Mouse (Mus musculus) limb, embryonic 14.5 days (tissue): Measurements from ENCODE around the gene Eprs. TPM values are rescaled to one million over a fixed set of nuclear protein-coding genes. Genes with fewer than 3 reads are reported as not detected.

Experiments used
- ATAC-seq: fragments of 200-750 bp; cut with Nextera tagmentation; 2 replicates; pipeline ENCODE4 v1.8.0; 2017; ENCODE audit warnings: low read depth, moderate number of reproducible peaks, moderate TSS enrichment; ENCODE audit not compliant: low FRiP score
- DNase-seq: peaks from one replicate; pipeline ENCODE4 v3.0.0-alpha.2; 2015; ENCODE audit warnings: low spot score
- H3K27ac ChIP-seq: fragments of 300-500 bp; sonication (generic); replicated peaks from 2 replicates; pipeline ENCODE4 v1.5.1; 2014; ENCODE audit warnings: low read depth, mild to moderate bottlenecking, low read length, moderate library complexity, mixed read lengths
- H3K27me3 ChIP-seq: fragments of 300-500 bp; sonication (generic); 2 replicates; pipeline ENCODE4 v1.6.1; 2014; ENCODE audit warnings: low read length, mixed read lengths; ENCODE audit not compliant: control insufficient read depth, insufficient read depth
- H3K36me3 ChIP-seq: fragments of 300-500 bp; sonication (generic); 2 replicates; pipeline ENCODE4 v1.6.1; 2014; ENCODE audit warnings: mild to moderate bottlenecking, low read length, moderate library complexity, mixed read lengths; ENCODE audit not compliant: control insufficient read depth, insufficient read depth
- H3K4me1 ChIP-seq: fragments of 300-500 bp; sonication (generic); 2 replicates; pipeline ENCODE4 v1.6.1; 2014; ENCODE audit warnings: antibody characterized with exemption, low read length, mixed read lengths; ENCODE audit not compliant: control insufficient read depth, insufficient read depth
- H3K4me2 ChIP-seq: fragments of 300-500 bp; sonication (generic); replicated peaks from 2 replicates; pipeline ENCODE4 v1.6.1; 2014; ENCODE audit warnings: low read depth, mild to moderate bottlenecking, low read length, moderate library complexity; ENCODE audit not compliant: severe bottlenecking
- H3K4me3 ChIP-seq: fragments of 300-500 bp; sonication (generic); replicated peaks from 2 replicates; pipeline ENCODE4 v1.5.1; 2014; ENCODE audit warnings: low read length
- H3K9ac ChIP-seq: fragments of 300-500 bp; sonication (generic); 2 replicates; pipeline ENCODE4 v1.6.1; 2014; ENCODE audit warnings: mild to moderate bottlenecking, low read depth, low read length, moderate library complexity; ENCODE audit not compliant: severe bottlenecking
- H3K9me3 ChIP-seq: fragments of 300-500 bp; sonication (generic); 2 replicates; pipeline ENCODE4 v1.6.1; 2016; ENCODE audit warnings: low read length; ENCODE audit not compliant: control insufficient read depth
- POLR2A ChIP-seq: fragments of 200-500 bp; IDR thresholded peaks from 2 replicates; pipeline ENCODE4 v1.8.0; 2012; ENCODE audit warnings: inconsistent platforms, mild to moderate bottlenecking, moderate library complexity, borderline replicate concordance; ENCODE audit not compliant: insufficient read depth, insufficient read length; ENCODE audit errors: extremely low read depth
- WGBS: fragments of 180-500 bp; shearing (Covaris S2); extraction: QIAGEN DNeasy Blood & Tissue Kit; methylation state at CpG from one replicate; pipeline ENCODE4 v1.1.7; 2014; 5-methylcytosine and 5-hydroxymethylcytosine counted together
- polyA plus RNA-seq, 2 experiments: library from polyadenylated mRNA; depleted of rRNA in 1 of 2; stranded (reverse) in 1 of 2; unstranded in 1 of 2; fragments of >200 nt; fragmentation: Nextera tagmentation in 1 of 2; extraction: Ambion mirVana in 1 of 2; gene quantifications; 2 replicates each; pipeline versions ENCODE4 v1.2.1 to v1.2.3; 2012 to 2014

Eprs gene
- polyA plus RNA-seq, 2 experiments: 50.4 to 142 TPM

- peaks cover 15% of the 10 kb centered on the region for H3K4me1 ChIP-seq
- H3K4me3 ChIP-seq: peak overlapping the region; percentile 98
- no peak for DNase-seq
- H3K27ac ChIP-seq: no peak overlapping the region
- peaks cover 25% of the 10 kb centered on the region for H3K36me3 ChIP-seq
- H3K9me3 ChIP-seq: no peaks in the 10 kb centered on the region
- WGBS: 88% methylated on average over 8 of the region's 8 CpGs
- no peak for TF ChIP-seq POLR2A
- no peak for ATAC-seq
- no peak overlapping the region for H3K9ac ChIP-seq
- H3K27me3 ChIP-seq: no peaks in the 10 kb centered on the region
- peak overlapping the region; percentile 72; the same call in 1 of the 2 replicates for H3K4me2 ChIP-seq
These were observed 33.0 kb upstream of the Eprs start for GRCm38 (mm10) chr1:185329851-185330250.

- ATAC-seq (no peak), DNase-seq (no peak)
- Histone ChIP-seq H3K27me3 (no peaks in the 10 kb centered on the region), H3K4me2 (peak overlapping the region; percentile 65), H3K4me1 (peaks cover 15% of the 10 kb centered on the region), H3K9ac (no peak overlapping the region; the same call in 1 of the 2 replicates), H3K27ac (no peak overlapping the region), H3K9me3 (no peaks in the 10 kb centered on the region), H3K36me3 (peaks cover 11% of the 10 kb centered on the region), H3K4me3 (peak overlapping the region; percentile 72; the same call in 1 of the 2 replicates)
- no peak for TF ChIP-seq POLR2A
- WGBS: 55% methylated on average over 5 of the region's 5 CpGs
These were observed 31.5 kb upstream of the Eprs start for GRCm38 (mm10) chr1:185331364-185331763.

- peak; percentile 83 for ATAC-seq
- peak; percentile 76; the same call in 1 of the 2 replicates for TF ChIP-seq POLR2A
These were observed 30.8 kb upstream of the Eprs start, which contains the start of gene Bpnt1 for GRCm38 (mm10) chr1:185331983-185332430. Gene Bpnt1 (plus strand): TSS chr1:185332149.

GRCm38 (mm10) chr1:185333651-185334050 lies 29.2 kb upstream of the Eprs start:
- Histone ChIP-seq H3K4me3 (no peak overlapping the region), H3K9ac (no peak overlapping the region), H3K27me3 (no peaks in the 10 kb centered on the region), H3K9me3 (no peaks in the 10 kb centered on the region), H3K36me3 (peaks cover 5% of the 10 kb centered on the region; the same call in 1 of the 2 replicates), H3K4me2 (no peak overlapping the region), H3K4me1 (peaks cover 10% of the 10 kb centered on the region), H3K27ac (no peak overlapping the region)
- no peak for DNase-seq
- no peak for ATAC-seq
- 89% methylated on average over 5 of the region's 5 CpGs for WGBS
- no peak for TF ChIP-seq POLR2A

More at GRCm38 (mm10) chr1:185331983-185332430, 30.8 kb upstream of the Eprs start, which contains the start of gene Bpnt1:
- peak within 1 kb of the TSS; percentile 79 for H3K9ac ChIP-seq
- no peaks in the 10 kb centered on the region for H3K27me3 ChIP-seq
- H3K9me3 ChIP-seq: no peaks in the 10 kb centered on the region
- under 1% methylated on average over 27 of the region's 32 CpGs for WGBS
- H3K36me3 ChIP-seq: peaks cover 5% of the 10 kb centered on the region
- peak; percentile 90 for DNase-seq
- peaks cover 15% of the 10 kb centered on the region for H3K4me1 ChIP-seq
- peak within 1 kb of the TSS; percentile 72 for H3K4me3 ChIP-seq
- H3K27ac ChIP-seq: peak within 1 kb of the TSS; percentile 81
- H3K4me2 ChIP-seq: peak within 1 kb of the TSS; percentile 65

GRCm38 (mm10) chr1:185334136-185334535 lies 28.7 kb upstream of the Eprs start:
- H3K9ac ChIP-seq: no peak overlapping the region
- DNase-seq (no peak), ATAC-seq (no peak)
- H3K27me3 ChIP-seq: no peaks in the 10 kb centered on the region
- no peaks in the 10 kb centered on the region for H3K9me3 ChIP-seq
- 85% methylated on average over 4 of the region's 4 CpGs for WGBS
- H3K4me2 ChIP-seq: no peak overlapping the region
- H3K4me1 ChIP-seq: peaks cover 10% of the 10 kb centered on the region
- TF ChIP-seq POLR2A: no peak
- H3K36me3 ChIP-seq: peaks cover 5% of the 10 kb centered on the region; the same call in 1 of the 2 replicates
- H3K4me3 ChIP-seq: no peak overlapping the region
- H3K27ac ChIP-seq: no peak overlapping the region
